Mouse (Mus musculus): ENCODE results near the gene Pgpep1l. TPM values are rescaled to one million over a fixed set of nuclear protein-coding genes. Genes with fewer than 3 reads are reported as not detected.

Gene Pgpep1l
- 0.85 TPM for polyA plus RNA-seq (2014; fragmentation: Illumina TruSeq; extraction: RNeasy Lipid Tissue Mini Kit (QIAGEN cat#74804); ENCODE audit: low read depth, low replicate concordance)

GRCm38 (mm10) chr7:68264028-68264453, at the start of gene Pgpep1l:
Gene Pgpep1l (minus strand): TSS chr7:68264233.

DNA sequence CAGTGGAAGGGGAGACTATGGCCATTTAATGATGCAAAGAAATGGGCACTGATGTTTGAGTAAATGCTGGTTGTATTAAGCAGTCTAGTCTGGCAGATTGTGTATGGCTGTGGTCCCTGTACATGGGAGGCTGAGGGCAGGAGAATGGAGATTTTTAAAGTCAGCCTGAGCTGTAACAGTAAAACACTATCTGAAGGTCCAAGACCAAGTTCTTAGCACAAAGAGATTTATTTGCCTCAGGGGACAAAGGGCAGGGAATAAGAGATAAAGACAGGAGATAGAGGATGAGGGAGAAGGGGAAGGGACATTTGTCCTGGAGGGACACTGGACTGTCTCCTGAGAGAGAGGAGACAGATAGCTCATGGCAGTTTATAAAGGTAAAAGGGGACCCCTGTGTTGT, 9.5 kb upstream of the Pgpep1l start, which contains the start of gene Fam169b:
Gene Fam169b (plus strand): TSS at position 325 of the 400 bp plus-strand sequence.

Other genes starting within 250 kb of the Pgpep1l start
- gene Fam169b, start 9.6 kb upstream of the Pgpep1l start, polyA plus RNA-seq (2014; fragmentation: Illumina TruSeq; extraction: RNeasy Lipid Tissue Mini Kit (QIAGEN cat#74804); ENCODE audit: low read depth, low replicate concordance), result 5.5 TPM

Data from kidney, adult 10 weeks (tissue).